ENCODE assay signal across 24 mouse cellular contexts in genomic region chr12:108009156-108009555, GRCm38 (mm10). TPM values are rescaled to one million over a fixed set of nuclear protein-coding genes. Genes with fewer than 3 reads are reported as not detected.
DNase-seq lines count a peak whose midpoint lies in the region; ATAC-seq and TF ChIP-seq lines count a peak whose summit lies in the region.
"Had no signal": no experiment of that assay in that cellular context is flagged by ENCODE, and none has a peak within 500 bp of the region (broad histone marks: within the 10 kb centered on the region; RNA-seq: fewer than 3 reads in every experiment).

No protein-coding gene starts in this region.

- no peaks in the 10 kb centered on the region for H3K36me3 ChIP-seq in forebrain, postnatal 0 days (ENCODE audit: insufficient read depth)
- no peaks in the 10 kb centered on the region for H3K36me3 ChIP-seq in forebrain, embryonic 13.5 days (ENCODE audit: poor library complexity, severe bottlenecking)
- H3K36me3 ChIP-seq in lung, embryonic 14.5 days (ENCODE audit: insufficient read depth) = no peaks in the 10 kb centered on the region
- H3K36me3 ChIP-seq: embryonic facial prominence, embryonic 12.5 days; hindbrain, embryonic 15.5 days; limb, embryonic 10.5 days; neural tube, embryonic 12.5 days had no signal

- no peak overlapping the region for H3K4me2 ChIP-seq in forebrain, postnatal 0 days (ENCODE audit: low read depth)
- no peak overlapping the region for H3K4me2 ChIP-seq in forebrain, embryonic 13.5 days
- H3K4me2 ChIP-seq in lung, embryonic 14.5 days = no peak overlapping the region
- H3K4me2 ChIP-seq: embryonic facial prominence, embryonic 12.5 days; hindbrain, embryonic 15.5 days; neural tube, embryonic 12.5 days had no signal

- peaks cover 4% of the 10 kb centered on the region; the same call in 1 of the 2 replicates for H3K4me1 ChIP-seq in forebrain, postnatal 0 days (ENCODE audit: insufficient read depth)
- H3K4me1 ChIP-seq in forebrain, embryonic 13.5 days = peaks cover 47% of the 10 kb centered on the region
- peaks cover 3% of the 10 kb centered on the region; the same call in 1 of the 2 replicates for H3K4me1 ChIP-seq in lung, embryonic 14.5 days (ENCODE audit: insufficient read depth)

- H3K4me3 ChIP-seq in forebrain, postnatal 0 days (ENCODE audit: low read depth, low read length) = no peak overlapping the region
- H3K4me3 ChIP-seq in forebrain, embryonic 13.5 days = no peak overlapping the region
- no peak overlapping the region for H3K4me3 ChIP-seq in lung, embryonic 14.5 days (ENCODE audit: low read depth, low read length)
- H3K4me3 ChIP-seq: embryonic facial prominence, embryonic 12.5 days; heart, adult 2 months; hindbrain, embryonic 15.5 days; limb, embryonic 10.5 days; neural tube, embryonic 12.5 days had no signal

- ATAC-seq in forebrain, postnatal 0 days = peak; percentile 30; the same call in 1 of the 2 replicates
- ATAC-seq in forebrain, embryonic 13.5 days = no peak
- ATAC-seq in lung, embryonic 14.5 days (ENCODE audit: insufficient read depth) = no peak

- no peaks in the 10 kb centered on the region for H3K9me3 ChIP-seq in forebrain, postnatal 0 days (ENCODE audit: low read length)
- H3K9me3 ChIP-seq in forebrain, embryonic 13.5 days (replicated peaks) = no peaks in the 10 kb centered on the region
- H3K9me3 ChIP-seq in lung, embryonic 14.5 days (ENCODE audit: low read depth, low read length) = no peaks in the 10 kb centered on the region
- H3K9me3 ChIP-seq: embryonic facial prominence, embryonic 12.5 days; hindbrain, embryonic 15.5 days; limb, embryonic 10.5 days; neural tube, embryonic 12.5 days had no signal

- TF ChIP-seq CTCF in forebrain, postnatal 0 days (IDR thresholded peaks at IDR 0.05; ENCODE audit: low read depth) = peak; percentile 52
- TF ChIP-seq CTCF in lung, embryonic 14.5 days (IDR thresholded peaks at IDR 0.05; ENCODE audit: low read depth) = peak; percentile 21; the same call in 1 of the 2 replicates

- 30% methylated on average over 4 of the region's 4 CpGs for WGBS in forebrain, postnatal 0 days
- WGBS in forebrain, embryonic 13.5 days = 10% methylated on average over 4 of the region's 4 CpGs
- 46% methylated on average over 4 of the region's 4 CpGs for WGBS in lung, embryonic 14.5 days

- peak; percentile 22 for DNase-seq in forebrain, postnatal 0 days
- DNase-seq in lung, embryonic 14.5 days = no peak
- no peak for DNase-seq in lung, postnatal 10 days
- peak; percentile 26 for DNase-seq in Muller cell, postnatal 12 days (ENCODE audit: inconsistent ontology term)
- DNase-seq in induced T-regulatory cell, adult 2 months (ENCODE audit: low read depth) = peak; percentile 59
- DNase-seq in B cell, adult 2 months = no peak
- no peak for DNase-seq in gastrocnemius, postnatal 10 days
- DNase-seq: adrenal gland, postnatal 25 days; cerebellum, adult 8-10 months; gastrocnemius, postnatal 14 days; heart, adult 2 months; heart, postnatal 36 days; kidney, adult 18-20 months; layer of hippocampus, postnatal 36 days; lung, adult 18-20 months; lung, postnatal 36 days; thymus, adult 18-20 months; thymus, postnatal 4 days had no signal

- no peaks in the 10 kb centered on the region for H3K27me3 ChIP-seq in forebrain, postnatal 0 days (ENCODE audit: insufficient read depth, low read length)
- H3K27me3 ChIP-seq in forebrain, embryonic 13.5 days = no peaks in the 10 kb centered on the region
- H3K27me3 ChIP-seq in lung, embryonic 14.5 days (ENCODE audit: insufficient read depth, low read length) = peaks cover 26% of the 10 kb centered on the region

- no peak overlapping the region for H3K9ac ChIP-seq in forebrain, postnatal 0 days
- no peak overlapping the region for H3K9ac ChIP-seq in forebrain, embryonic 13.5 days
- no peak overlapping the region for H3K9ac ChIP-seq in lung, embryonic 14.5 days
- H3K9ac ChIP-seq: embryonic facial prominence, embryonic 12.5 days; hindbrain, embryonic 15.5 days; neural tube, embryonic 12.5 days had no signal

- no peak overlapping the region for H3K27ac ChIP-seq in forebrain, postnatal 0 days (ENCODE audit: low read depth, low read length)
- no peak overlapping the region for H3K27ac ChIP-seq in forebrain, embryonic 13.5 days
- no peak overlapping the region for H3K27ac ChIP-seq in lung, embryonic 14.5 days (ENCODE audit: low read depth)
- H3K27ac ChIP-seq: embryonic facial prominence, embryonic 12.5 days; heart, adult 2 months; hindbrain, embryonic 15.5 days; kidney, postnatal 0 days; limb, embryonic 10.5 days; neural tube, embryonic 12.5 days had no signal

RNA-seq across cellular contexts. Expression of gene Bcl11b, which starts 5.8 kb away (rescaled TPM):
- 103 and 122 TPM in 2 replicates for total RNA-seq in forebrain, postnatal 0 days (2014; rRNA removed)
- 45.4 and 70.1 TPM in 2 replicates for polyA plus RNA-seq in forebrain, postnatal 0 days (2015; fragmentation: Nextera tagmentation; extraction: Ambion mirVana)
- 53.5 and 61.1 TPM in 2 replicates for polyA plus RNA-seq in forebrain, embryonic 13.5 days (2015; fragmentation: Nextera tagmentation; extraction: Ambion mirVana)
- 4.0 and 4.4 TPM in 2 replicates for polyA plus RNA-seq in lung, embryonic 14.5 days (2014; fragmentation: Nextera tagmentation; extraction: Ambion mirVana)
- under 1 TPM; 0.21 to 0.27 TPM for total RNA-seq in gastrocnemius, postnatal 10 days (2021)

Comparison
In these comparisons a context has a peak if more than half of its experiments do, and no peak if none do; other contexts are left out.
1. DNase-seq: peak in forebrain, postnatal 0 days (single experiment), Muller cell, postnatal 12 days (single experiment) and induced T-regulatory cell, adult 2 months (single experiment); none in lung, embryonic 14.5 days (single experiment), lung, postnatal 10 days (single experiment), B cell, adult 2 months (0 of 2) and gastrocnemius, postnatal 10 days (single experiment).